ENCODE assay signal across 9 mouse cellular contexts in genomic region chr5:139381586-139382513, GRCm38 (mm10). TPM values are rescaled to one million over a fixed set of nuclear protein-coding genes. Genes with fewer than 3 reads are reported as not detected.
DNase-seq lines count a peak whose midpoint lies in the region; ATAC-seq lines count a peak whose summit lies in the region.
"Had no signal": no experiment of that assay in that cellular context is flagged by ENCODE, and none has a peak within 500 bp of the region (broad histone marks: within the 10 kb centered on the region; RNA-seq: fewer than 3 reads in every experiment).

No protein-coding gene starts in this region.

- DNase-seq in limb, embryonic 11.5 days (ENCODE audit: low spot score): no peak
- DNase-seq in limb, embryonic 10.5 days (ENCODE audit: low spot score): no peak
- DNase-seq in embryonic facial prominence, embryonic 10.5 days (ENCODE audit: low spot score): no peak
- DNase-seq in thymus, postnatal 0 days (ENCODE audit: low spot score): peak; percentile 91
- no peak for DNase-seq in embryo, embryonic 11 days
- DNase-seq in adrenal gland, postnatal 14 days: no peak

- no peak for ATAC-seq in limb, embryonic 11.5 days (ENCODE audit: insufficient number of reproducible peaks, low FRiP score, low TSS enrichment, low read depth)
- ATAC-seq in intestine, embryonic 16.5 days: peak; percentile 20; the same call in 1 of the 2 replicates
- ATAC-seq in megakaryocyte, adult 5-6 weeks (ENCODE audit: poor library complexity, severe bottlenecking): peak; percentile 37

- H3K9ac ChIP-seq in limb, embryonic 11.5 days (ENCODE audit: low read length): no peak overlapping the region
- peak overlapping the region; percentile 14; the same call in 1 of the 2 replicates for H3K9ac ChIP-seq in intestine, embryonic 16.5 days (ENCODE audit: low read depth, low read length)

- H3K27ac ChIP-seq in limb, embryonic 11.5 days (replicated peaks; ENCODE audit: low read depth, low read length): no peak overlapping the region
- H3K27ac ChIP-seq in limb, embryonic 10.5 days: no peak overlapping the region
- H3K27ac ChIP-seq in embryonic facial prominence, embryonic 10.5 days (replicated peaks): peak overlapping the region; percentile 57; the same call in 1 of the 2 replicates
- H3K27ac ChIP-seq in intestine, embryonic 16.5 days (ENCODE audit: low read length): peak overlapping the region; percentile 61; the same call in 1 of the 2 replicates

- H3K9me3 ChIP-seq in limb, embryonic 11.5 days (ENCODE audit: control insufficient read depth, low read length): no peaks in the 10 kb centered on the region
- H3K9me3 ChIP-seq in limb, embryonic 10.5 days (replicated peaks): no peaks in the 10 kb centered on the region
- no peaks in the 10 kb centered on the region for H3K9me3 ChIP-seq in embryonic facial prominence, embryonic 10.5 days
- no peaks in the 10 kb centered on the region for H3K9me3 ChIP-seq in intestine, embryonic 16.5 days (ENCODE audit: control insufficient read depth, low read length)
- H3K9me3 ChIP-seq: neural tube, embryonic 12.5 days had no signal

- H3K4me2 ChIP-seq in limb, embryonic 11.5 days (ENCODE audit: low read depth, severe bottlenecking): peak overlapping the region; percentile 16; the same call in 1 of the 2 replicates
- H3K4me2 ChIP-seq in intestine, embryonic 16.5 days (ENCODE audit: low read depth, low read length): 0 out of 2 replicates have a peak overlapping the region, but pooled peaks have one; percentile 93

- H3K4me3 ChIP-seq in limb, embryonic 11.5 days (ENCODE audit: low read depth, low read length): no peak overlapping the region
- H3K4me3 ChIP-seq in limb, embryonic 10.5 days: no peak overlapping the region
- peak overlapping the region; percentile 31; the same call in 1 of the 2 replicates for H3K4me3 ChIP-seq in embryonic facial prominence, embryonic 10.5 days
- no peak overlapping the region for H3K4me3 ChIP-seq in intestine, embryonic 16.5 days (ENCODE audit: low read length)

- no peaks in the 10 kb centered on the region for H3K27me3 ChIP-seq in limb, embryonic 11.5 days (ENCODE audit: control insufficient read depth, insufficient read depth, low read length)
- 0 out of 2 replicates have a peak, but pooled peaks cover 5% of the 10 kb centered on the region for H3K27me3 ChIP-seq in limb, embryonic 10.5 days (ENCODE audit: low read depth, poor library complexity, severe bottlenecking)
- H3K27me3 ChIP-seq in embryonic facial prominence, embryonic 10.5 days (replicated peaks; ENCODE audit: low read depth, poor library complexity, severe bottlenecking): peaks cover 5% of the 10 kb centered on the region; the same call in 1 of the 2 replicates
- H3K27me3 ChIP-seq in intestine, embryonic 16.5 days (replicated peaks; ENCODE audit: control insufficient read depth, insufficient read depth, low read length): no peaks in the 10 kb centered on the region
- H3K27me3 ChIP-seq: neural tube, embryonic 12.5 days had no signal

- peaks cover 7% of the 10 kb centered on the region; the same call in 1 of the 2 replicates for H3K4me1 ChIP-seq in limb, embryonic 11.5 days (ENCODE audit: control insufficient read depth, insufficient read depth, low read length)
- H3K4me1 ChIP-seq in limb, embryonic 10.5 days: peaks cover 56% of the 10 kb centered on the region
- peaks cover 66% of the 10 kb centered on the region for H3K4me1 ChIP-seq in embryonic facial prominence, embryonic 10.5 days
- H3K4me1 ChIP-seq in intestine, embryonic 16.5 days (ENCODE audit: control insufficient read depth, insufficient read depth, low read length): peaks cover 52% of the 10 kb centered on the region

- WGBS in limb, embryonic 11.5 days: 84% methylated on average over 18 of the region's 18 CpGs
- WGBS in limb, embryonic 10.5 days: 84% methylated on average over 18 of the region's 18 CpGs
- WGBS in embryonic facial prominence, embryonic 10.5 days: 82% methylated on average over 18 of the region's 18 CpGs
- 77% methylated on average over 18 of the region's 18 CpGs for WGBS in intestine, embryonic 16.5 days

- H3K36me3 ChIP-seq in limb, embryonic 11.5 days (ENCODE audit: control insufficient read depth, insufficient read depth, low read length): no peaks in the 10 kb centered on the region
- H3K36me3 ChIP-seq in limb, embryonic 10.5 days: no peaks in the 10 kb centered on the region
- H3K36me3 ChIP-seq in embryonic facial prominence, embryonic 10.5 days (replicated peaks): no peaks in the 10 kb centered on the region
- H3K36me3 ChIP-seq in intestine, embryonic 16.5 days (ENCODE audit: control insufficient read depth, insufficient read depth, low read length): no peaks in the 10 kb centered on the region
- H3K36me3 ChIP-seq: neural tube, embryonic 12.5 days had no signal

RNA-seq across cellular contexts. Expression of gene Gpr146, which starts 4.4 kb away (rescaled TPM):
- polyA plus RNA-seq in limb, embryonic 11.5 days (2014; fragmentation: Nextera tagmentation; extraction: Ambion mirVana): 1.9 and 2.3 TPM in 2 replicates
- polyA plus RNA-seq in limb, embryonic 10.5 days (2016; fragmentation: Nextera tagmentation; extraction: Ambion mirVana): 2.2 and 2.3 TPM in 2 replicates
- polyA plus RNA-seq in embryonic facial prominence, embryonic 10.5 days (2016; fragmentation: Nextera tagmentation; extraction: Ambion mirVana): 1.7 and 2.5 TPM in 2 replicates
- 2.3 and 2.5 TPM in 2 replicates for polyA plus RNA-seq in intestine, embryonic 16.5 days (2015; fragmentation: Nextera tagmentation; extraction: Ambion mirVana)
- total RNA-seq in megakaryocyte, adult 5-6 weeks (2015): 9.8 and 13.1 TPM in 2 replicates
- 9.6 and 14.8 TPM in 2 replicates for total RNA-seq in megakaryocyte, adult 5-6 weeks (2017)
- polyA plus RNA-seq in thymus, postnatal 0 days (2015; fragmentation: Nextera tagmentation; extraction: Ambion mirVana): 5.5 and 7.4 TPM in 2 replicates
- total RNA-seq in adrenal gland, postnatal 14 days (2021): 12.1 and 14.8 TPM in 2 replicates

RNA-seq across cellular contexts. Expression of gene C130050O18Rik, which starts 23.2 kb away (rescaled TPM):
- 0.62 and 0.89 TPM in 2 replicates for polyA plus RNA-seq in limb, embryonic 11.5 days (2014; fragmentation: Nextera tagmentation; extraction: Ambion mirVana)
- 0.16 and 0.56 TPM in 2 replicates for polyA plus RNA-seq in limb, embryonic 10.5 days (2016; fragmentation: Nextera tagmentation; extraction: Ambion mirVana)
- 0.16 and 0.26 TPM in 2 replicates for polyA plus RNA-seq in embryonic facial prominence, embryonic 10.5 days (2016; fragmentation: Nextera tagmentation; extraction: Ambion mirVana)
- 0.87 and 1.0 TPM in 2 replicates for polyA plus RNA-seq in intestine, embryonic 16.5 days (2015; fragmentation: Nextera tagmentation; extraction: Ambion mirVana)
- 18.3 and 19.9 TPM in 2 replicates for total RNA-seq in megakaryocyte, adult 5-6 weeks (2015)
- total RNA-seq in megakaryocyte, adult 5-6 weeks (2017): 16.6 and 19.7 TPM in 2 replicates
- polyA plus RNA-seq in thymus, postnatal 0 days (2015; fragmentation: Nextera tagmentation; extraction: Ambion mirVana): 0.54 and 0.79 TPM in 2 replicates
- total RNA-seq in adrenal gland, postnatal 14 days (2021): 0.30 TPM in 2 replicates

RNA-seq across cellular contexts. Expression of gene Cyp2w1, which starts 29.4 kb away (rescaled TPM):
- not detected in 2 replicates for polyA plus RNA-seq in limb, embryonic 11.5 days (2014; fragmentation: Nextera tagmentation; extraction: Ambion mirVana)
- not detected in 2 replicates for polyA plus RNA-seq in limb, embryonic 10.5 days (2016; fragmentation: Nextera tagmentation; extraction: Ambion mirVana)
- polyA plus RNA-seq in embryonic facial prominence, embryonic 10.5 days (2016; fragmentation: Nextera tagmentation; extraction: Ambion mirVana): not detected in 2 replicates
- polyA plus RNA-seq in intestine, embryonic 16.5 days (2015; fragmentation: Nextera tagmentation; extraction: Ambion mirVana): 33.9 and 44.0 TPM in 2 replicates
- not detected in 2 replicates for total RNA-seq in megakaryocyte, adult 5-6 weeks (2015)
- total RNA-seq in megakaryocyte, adult 5-6 weeks (2017): not detected in 2 replicates
- not detected in 2 replicates for polyA plus RNA-seq in thymus, postnatal 0 days (2015; fragmentation: Nextera tagmentation; extraction: Ambion mirVana)
- total RNA-seq in adrenal gland, postnatal 14 days (2021): not detected in 2 replicates
- polyA plus RNA-seq: neural tube, embryonic 12.5 days had no signal

RNA-seq across cellular contexts. Expression of gene Cox19, which starts 30.6 kb away (rescaled TPM):
- 117 and 120 TPM in 2 replicates for polyA plus RNA-seq in limb, embryonic 11.5 days (2014; fragmentation: Nextera tagmentation; extraction: Ambion mirVana)
- 110 and 118 TPM in 2 replicates for polyA plus RNA-seq in limb, embryonic 10.5 days (2016; fragmentation: Nextera tagmentation; extraction: Ambion mirVana)
- 116 and 122 TPM in 2 replicates for polyA plus RNA-seq in embryonic facial prominence, embryonic 10.5 days (2016; fragmentation: Nextera tagmentation; extraction: Ambion mirVana)
- polyA plus RNA-seq in intestine, embryonic 16.5 days (2015; fragmentation: Nextera tagmentation; extraction: Ambion mirVana): 183 and 195 TPM in 2 replicates
- 35.6 and 42.6 TPM in 2 replicates for total RNA-seq in megakaryocyte, adult 5-6 weeks (2015)
- total RNA-seq in megakaryocyte, adult 5-6 weeks (2017): 20.0 and 24.6 TPM in 2 replicates
- polyA plus RNA-seq in thymus, postnatal 0 days (2015; fragmentation: Nextera tagmentation; extraction: Ambion mirVana): 110 and 112 TPM in 2 replicates
- 68.3 and 74.0 TPM in 2 replicates for total RNA-seq in adrenal gland, postnatal 14 days (2021)

RNA-seq across cellular contexts. Expression of gene Gper1, which starts 41.1 kb away (rescaled TPM):
- polyA plus RNA-seq in limb, embryonic 11.5 days (2014; fragmentation: Nextera tagmentation; extraction: Ambion mirVana): 0.80 and 1.1 TPM in 2 replicates
- polyA plus RNA-seq in limb, embryonic 10.5 days (2016; fragmentation: Nextera tagmentation; extraction: Ambion mirVana): 0.19 and 0.39 TPM in 2 replicates
- polyA plus RNA-seq in embryonic facial prominence, embryonic 10.5 days (2016; fragmentation: Nextera tagmentation; extraction: Ambion mirVana): 0.33 and 0.46 TPM in 2 replicates
- 1.1 and 1.5 TPM in 2 replicates for polyA plus RNA-seq in intestine, embryonic 16.5 days (2015; fragmentation: Nextera tagmentation; extraction: Ambion mirVana)
- 0.07 TPM in 1 of 2 replicates, not detected in the other for total RNA-seq in megakaryocyte, adult 5-6 weeks (2015)
- 0.22 TPM in 1 of 2 replicates, not detected in the other for total RNA-seq in megakaryocyte, adult 5-6 weeks (2017)
- 5.2 and 6.1 TPM in 2 replicates for polyA plus RNA-seq in thymus, postnatal 0 days (2015; fragmentation: Nextera tagmentation; extraction: Ambion mirVana)
- 4.6 and 6.3 TPM in 2 replicates for total RNA-seq in adrenal gland, postnatal 14 days (2021)

Comparison
In these comparisons a context has a peak if more than half of its experiments do, and no peak if none do; other contexts are left out.
1. H3K27ac ChIP-seq: peak in embryonic facial prominence, embryonic 10.5 days (single experiment) and intestine, embryonic 16.5 days (single experiment); none in limb, embryonic 11.5 days (single experiment) and limb, embryonic 10.5 days (single experiment).
2. RNA of gene Cyp2w1, which starts 29.4 kb away (polyA plus RNA-seq): 33.9 to 44.0 TPM in intestine, embryonic 16.5 days; not detected in limb, embryonic 11.5 days, not detected in limb, embryonic 10.5 days, not detected in embryonic facial prominence, embryonic 10.5 days and not detected in thymus, postnatal 0 days; every median in the first group is over 10 times any median in the second.